Mouse (Mus musculus): ENCODE measurements around the gene Calhm5. TPM values are rescaled to one million over a fixed set of nuclear protein-coding genes. Genes with fewer than 3 reads are reported as not detected.

The Calhm5 gene
- polyA plus RNA-seq, 1 experiment from 2014 or later: 0.97 TPM

GRCm38 (mm10) chr10:34044210-34044609 lies 52.1 kb downstream of the Calhm5 start, which contains the start of gene Calhm4:
TSS of gene Calhm4 (minus strand) at chr10:34044310.
- ATAC-seq (replicated peaks; ENCODE audit: low FRiP score, low TSS enrichment, low read depth) (no peak), DNase-seq (ENCODE audit: low spot score) (no peak)
- Histone ChIP-seq H3K27me3 (replicated peaks; ENCODE audit: control insufficient read depth, insufficient read depth, low read length) (no peaks in the 10 kb centered on the region), H3K9me3 (ENCODE audit: control insufficient read depth, low read length) (no peaks in the 10 kb centered on the region), H3K4me2 (ENCODE audit: low read length) (no peak within 1 kb of the TSS), H3K36me3 (ENCODE audit: control insufficient read depth, insufficient read depth, low read length) (no peaks in the 10 kb centered on the region), H3K4me1 (replicated peaks; ENCODE audit: control insufficient read depth, insufficient read depth, low read length) (no peaks in the 10 kb centered on the region), H3K9ac (ENCODE audit: low read length) (no peak within 1 kb of the TSS), H3K4me3 (ENCODE audit: low read depth, low read length) (no peak within 1 kb of the TSS), H3K27ac (ENCODE audit: low read depth) (no peak within 1 kb of the TSS)
- WGBS: 81% methylated on average over 5 of the region's 5 CpGs

Other genes with a start within 250 kb of the Calhm5 start
- not detected in 2 replicates for gene Sult3a1, start 238.8 kb downstream of the Calhm5 start, polyA plus RNA-seq (2014; fragmentation: Nextera tagmentation; extraction: Ambion mirVana)
- 0.08 TPM in 1 of 2 replicates, not detected in the other for gene Rsph4a, start 191.4 kb downstream of the Calhm5 start, polyA plus RNA-seq (2014; fragmentation: Nextera tagmentation; extraction: Ambion mirVana)
- 17.9 and 21.9 TPM in 2 replicates for gene Zup1, start 145.2 kb downstream of the Calhm5 start, polyA plus RNA-seq (2014; fragmentation: Nextera tagmentation; extraction: Ambion mirVana)
- gene Rwdd1, start 76.9 kb downstream of the Calhm5 start, polyA plus RNA-seq (2014; fragmentation: Nextera tagmentation; extraction: Ambion mirVana): 130 and 133 TPM in 2 replicates
- gene Trappc3l, start 58.9 kb downstream of the Calhm5 start, polyA plus RNA-seq (2014; fragmentation: Nextera tagmentation; extraction: Ambion mirVana): not detected in 2 replicates
- gene Calhm4, start 52.2 kb downstream of the Calhm5 start, polyA plus RNA-seq (2014; fragmentation: Nextera tagmentation; extraction: Ambion mirVana): not detected in 2 replicates
- 1.7 and 2.6 TPM in 2 replicates for gene Calhm6, start 31.5 kb upstream of the Calhm5 start, polyA plus RNA-seq (2014; fragmentation: Nextera tagmentation; extraction: Ambion mirVana)
- 22.3 and 24.1 TPM in 2 replicates for gene Dse, start 111.2 kb upstream of the Calhm5 start, polyA plus RNA-seq (2014; fragmentation: Nextera tagmentation; extraction: Ambion mirVana)
- gene Tspyl1, start 185.7 kb upstream of the Calhm5 start, polyA plus RNA-seq (2014; fragmentation: Nextera tagmentation; extraction: Ambion mirVana): 41.1 and 48.3 TPM in 2 replicates
- gene Tspyl4, start 200.9 kb upstream of the Calhm5 start, polyA plus RNA-seq (2014; fragmentation: Nextera tagmentation; extraction: Ambion mirVana): 8.1 and 10.0 TPM in 2 replicates